Mouse (Mus musculus): ENCODE measurements around the gene Hist1h4d.

Gene Hist1h4d

GRCm38 (mm10) chr13:23595622-23596372, 14.4 kb downstream of the Hist1h4d start:
- no peak for DNase-seq

DNA sequence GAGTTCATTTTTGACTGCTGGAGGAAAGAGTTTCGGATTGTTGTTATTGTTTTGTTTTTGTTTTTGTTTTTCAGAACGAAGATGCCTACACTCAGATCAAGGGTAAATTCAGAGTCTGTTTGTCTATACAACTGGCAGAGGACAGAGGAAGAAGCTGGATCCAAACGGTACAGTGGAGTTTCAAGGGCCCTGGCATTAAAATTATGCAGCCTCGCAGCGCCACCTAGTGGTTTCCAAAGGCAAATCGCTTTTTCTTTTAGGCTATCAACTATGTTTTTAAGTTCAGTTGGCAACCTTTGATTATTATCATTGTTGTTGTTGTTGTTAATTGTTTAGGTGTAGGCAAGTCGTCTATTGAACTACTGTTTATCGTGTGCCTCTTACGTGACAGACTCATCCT, 16.6 kb downstream of the Hist1h4d start:
- peak; percentile 74 for DNase-seq

DNA sequence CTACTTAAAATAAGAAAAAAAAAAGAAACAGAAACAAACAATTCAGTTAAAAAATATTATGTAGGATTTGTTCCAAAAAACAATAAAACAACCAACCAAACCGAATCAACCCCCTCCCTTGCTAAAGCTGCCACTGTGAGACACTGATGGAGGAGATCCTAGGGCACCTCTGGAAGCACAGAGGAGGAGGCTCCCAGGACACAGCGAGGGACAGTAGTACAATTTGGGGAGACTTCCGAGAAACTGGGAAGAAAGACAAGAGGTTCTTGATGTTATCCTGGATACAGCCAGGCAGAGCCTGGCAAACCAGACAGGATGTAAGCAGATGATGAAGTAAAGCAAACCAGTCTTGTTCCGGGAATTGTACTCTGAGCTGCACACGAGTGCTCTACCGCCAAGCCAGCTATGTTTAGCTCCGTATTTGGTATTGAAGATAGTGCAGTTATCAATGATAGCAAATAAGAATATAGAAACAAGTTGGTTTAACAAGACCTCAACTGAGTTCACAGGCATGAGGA, 21.8 kb downstream of the Hist1h4d start:
- no peak for DNase-seq

- no peak for DNase-seq
These were observed 23.1 kb downstream of the Hist1h4d start for GRCm38 (mm10) chr13:23604452-23604851.

DNA sequence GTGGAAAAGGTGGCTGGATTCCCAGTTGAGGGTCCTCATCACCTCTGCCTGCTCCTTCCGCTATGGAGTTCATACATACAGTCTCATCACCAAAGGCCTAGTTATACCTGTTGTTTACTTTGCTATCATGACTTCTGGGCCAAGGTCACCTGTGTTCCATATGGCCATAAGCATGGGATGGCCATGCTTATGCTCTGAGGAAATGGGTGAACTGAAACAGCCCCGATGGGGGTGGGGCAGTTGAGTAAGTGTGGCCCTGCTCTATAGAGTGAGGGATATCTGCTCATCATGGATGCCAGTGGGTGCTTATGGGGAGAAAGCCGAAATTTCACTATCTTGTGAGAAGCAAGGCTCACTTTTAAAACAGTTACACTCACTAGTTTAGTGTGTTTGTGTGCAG, 23.7 kb downstream of the Hist1h4d start:
- DNase-seq = no peak

GRCm38 (mm10) chr13:23609209-23609608, 27.8 kb downstream of the Hist1h4d start:
- no peak for DNase-seq

GRCm38 (mm10) chr13:23609844-23610243, 28.4 kb downstream of the Hist1h4d start:
- DNase-seq = no peak

DNA sequence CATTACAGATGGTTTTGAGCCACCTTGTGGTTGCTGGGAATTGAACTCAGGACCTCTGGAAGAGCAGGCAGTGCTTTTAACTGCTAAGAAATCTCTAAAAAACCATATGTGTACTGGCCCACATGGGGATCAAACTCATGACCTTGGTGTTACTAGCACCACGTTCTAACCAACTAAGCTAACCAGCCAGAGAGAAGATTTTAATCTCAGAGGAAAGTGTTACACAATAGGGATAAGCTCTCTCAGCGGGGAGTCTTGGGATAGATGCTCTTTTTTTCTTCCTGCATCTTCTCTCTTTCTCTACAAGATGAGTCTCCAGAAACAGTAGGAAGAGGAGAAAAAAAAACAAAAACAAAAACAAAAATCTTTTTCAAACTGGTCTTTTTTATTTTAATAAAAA, 29.0 kb downstream of the Hist1h4d start:
- no peak for DNase-seq

GRCm38 (mm10) chr13:23611638-23612037, 30.2 kb downstream of the Hist1h4d start:
- no peak for DNase-seq

DNA sequence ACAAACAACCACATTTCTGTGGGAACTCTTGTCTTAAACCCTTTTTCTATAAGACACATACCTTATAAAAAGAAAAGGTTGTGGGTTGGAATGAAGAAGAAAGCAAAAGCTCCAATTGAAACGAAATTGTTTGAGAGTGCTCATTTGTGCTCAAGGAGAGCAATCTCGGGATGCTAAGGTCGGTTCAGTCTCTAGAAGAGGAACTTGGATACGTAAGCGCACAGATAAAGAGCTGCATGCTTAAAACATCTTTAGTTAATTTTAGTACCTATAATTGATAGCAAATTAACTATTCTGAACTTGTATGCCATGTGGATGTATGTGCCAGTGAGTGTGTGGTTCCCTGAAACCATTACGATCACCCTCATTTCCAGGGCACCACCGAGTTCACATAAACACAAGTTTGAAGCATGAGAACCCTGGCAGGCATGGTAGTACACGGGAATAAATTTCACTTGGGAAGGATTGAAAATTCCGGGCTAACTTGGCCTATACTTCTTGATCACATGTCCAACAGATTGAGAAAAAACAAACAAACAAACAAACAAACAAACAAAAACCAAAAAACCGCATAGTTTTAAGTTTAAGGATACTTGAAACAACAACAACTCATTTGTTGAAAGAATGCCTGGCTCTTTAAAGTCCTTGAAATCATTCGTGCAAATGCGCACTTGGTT, 38.8 kb downstream of the Hist1h4d start:
- no peak for DNase-seq

- DNase-seq = peak; percentile 76
These were observed 39.5 kb downstream of the Hist1h4d start, which contains the start of gene Hist1h2be for GRCm38 (mm10) chr13:23620733-23621531. Gene Hist1h2be, minus strand, starts transcription at chr13:23621124.

DNA sequence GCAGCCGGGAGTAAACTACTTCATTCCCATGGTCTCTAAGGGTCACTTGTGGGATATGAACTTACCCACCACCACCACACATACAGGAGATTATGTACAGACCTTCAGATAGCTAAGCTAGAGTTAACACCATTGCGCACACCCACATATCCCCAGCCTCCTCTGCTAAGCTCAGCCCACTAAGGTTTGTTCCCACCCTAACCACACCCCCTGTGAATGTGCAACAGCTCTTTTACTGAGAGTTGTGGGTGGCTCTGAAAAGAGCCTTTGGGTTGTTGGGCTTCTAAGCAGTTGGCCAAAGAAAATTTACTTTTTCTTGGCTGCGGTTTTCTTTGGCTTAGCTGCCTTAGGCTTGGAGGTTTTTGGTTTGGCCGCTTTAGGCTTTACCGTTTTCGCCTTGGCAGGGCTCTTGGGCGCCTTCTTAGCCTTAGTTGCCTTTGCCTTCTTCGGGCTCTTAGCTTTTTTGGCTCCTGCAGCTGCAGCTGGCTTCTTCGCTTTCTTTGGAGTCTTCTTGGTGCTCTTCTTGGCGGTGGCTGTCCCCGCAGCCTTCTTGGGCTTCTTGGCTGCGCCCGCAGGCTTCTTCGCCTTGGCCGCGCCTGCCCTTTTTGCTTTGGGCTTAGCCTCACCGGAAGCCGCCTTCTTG, 40.3 kb downstream of the Hist1h4d start:
- DNase-seq = peak; percentile 70

DNA sequence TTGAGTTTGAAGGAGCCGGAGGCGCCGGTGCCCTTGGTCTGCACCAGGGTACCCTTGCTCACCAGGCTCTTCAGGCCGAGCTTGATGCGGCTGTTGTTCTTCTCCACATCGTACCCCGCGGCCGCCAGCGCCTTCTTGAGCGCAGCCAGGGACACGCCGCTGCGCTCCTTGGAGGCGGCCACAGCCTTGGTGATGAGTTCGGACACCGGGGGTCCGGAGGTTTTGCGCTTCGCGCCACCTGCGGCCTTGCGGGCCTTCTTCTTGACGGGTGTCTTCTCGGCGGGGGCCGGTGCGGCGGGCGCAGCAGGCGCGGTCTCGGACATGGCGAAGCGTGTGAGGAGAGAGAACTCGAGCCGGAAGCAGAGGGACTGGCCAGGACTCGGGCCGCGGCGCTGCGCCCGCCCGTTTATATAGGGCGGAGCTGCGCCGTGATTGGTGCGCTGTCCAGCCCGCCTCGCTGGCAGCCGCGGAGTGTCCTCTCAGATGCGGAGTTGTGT, 40.8 kb downstream of the Hist1h4d start, which contains the start of gene Hist1h1e:
Gene Hist1h1e, minus strand, starts transcription at position 384 of the 497 bp plus-strand sequence.
- peak; percentile 88 for DNase-seq

DNA sequence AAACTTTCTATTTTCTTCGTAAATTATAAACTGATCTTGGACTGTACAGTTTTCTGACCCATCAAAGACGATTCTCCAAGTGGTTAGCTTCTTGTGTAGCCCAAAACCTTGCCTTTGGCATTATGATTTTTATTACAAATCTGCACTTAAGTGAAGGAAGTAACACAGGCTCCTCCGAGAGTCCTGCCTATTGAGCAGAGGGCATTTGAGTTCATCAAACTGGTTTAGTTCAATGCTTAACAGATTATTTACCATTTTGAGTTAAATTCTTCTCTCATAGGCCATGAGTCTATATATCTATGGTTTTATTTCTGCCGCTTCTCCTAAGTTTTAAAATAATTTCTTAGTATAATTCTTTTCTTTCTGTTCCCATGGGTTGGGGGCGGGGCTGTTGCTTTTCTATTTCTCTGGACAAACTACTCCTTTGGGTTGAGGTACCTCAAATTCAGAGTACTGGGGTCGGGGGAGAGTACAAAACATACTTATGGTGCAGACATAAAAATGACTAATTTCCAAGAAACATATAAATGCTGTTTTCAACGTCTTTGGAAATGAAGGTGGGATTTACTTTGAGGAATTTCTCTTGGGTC, 41.6 kb downstream of the Hist1h4d start:
- DNase-seq = no peak

GRCm38 (mm10) chr13:23630653-23631052, 49.3 kb downstream of the Hist1h4d start:
- no peak for DNase-seq
